Comparison of ENCODE assay signal across 9 mouse cellular contexts in the genomic region with DNA sequence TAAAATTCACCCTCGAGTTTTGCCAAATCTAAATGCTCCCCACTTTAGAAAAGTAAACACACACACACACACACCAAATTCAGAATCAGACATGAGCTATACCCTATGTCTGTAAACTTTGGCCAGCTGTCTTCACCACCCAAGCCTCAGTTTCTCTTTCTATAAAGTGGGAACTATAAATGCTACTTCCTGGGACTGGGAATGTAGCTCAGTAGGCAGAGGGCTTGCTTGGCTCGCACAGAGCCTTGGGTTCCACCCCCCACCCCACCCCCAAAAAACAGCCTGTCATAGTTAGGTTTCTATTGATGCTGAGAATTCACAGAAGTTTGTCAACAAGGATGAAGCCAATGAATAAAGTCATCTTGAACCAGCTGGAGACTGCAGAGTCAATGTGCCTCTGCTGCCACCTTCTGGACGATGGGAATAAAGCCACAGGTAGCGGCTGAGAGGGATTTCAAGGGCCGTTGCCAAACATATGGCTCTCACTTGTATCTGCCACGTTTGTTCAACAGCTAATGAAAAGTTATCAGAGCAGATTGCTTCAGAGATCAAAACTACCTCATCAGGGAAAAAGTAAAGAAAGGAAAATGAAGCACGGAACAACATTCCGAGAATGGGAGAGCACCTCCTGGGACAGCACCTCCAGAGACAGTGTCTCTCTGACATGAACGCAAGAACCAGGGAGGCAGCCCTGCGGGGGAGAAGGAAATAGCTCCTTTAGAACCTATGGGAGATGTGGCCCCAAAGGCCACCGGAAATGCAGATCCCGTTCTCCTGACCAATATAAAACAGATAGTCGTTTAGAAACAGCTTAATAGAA. TPM values are rescaled to one million over a fixed set of nuclear protein-coding genes. Genes with fewer than 3 reads are reported as not detected.
A peak's percentile ranks its signal among the peaks of the same experiment; 100 is the strongest.
DNase-seq lines count a peak whose midpoint lies in the region; ATAC-seq and TF ChIP-seq lines count a peak whose summit lies in the region.
"Had no signal": no experiment of that assay in that cellular context is flagged by ENCODE, and none has a peak within 500 bp of the region (broad histone marks: within the 10 kb centered on the region; RNA-seq: fewer than 3 reads in every experiment).

No protein-coding gene starts in this region.

- no peaks in the 10 kb centered on the region for H3K36me3 ChIP-seq in forebrain, embryonic 11.5 days (ENCODE audit: control insufficient read depth, insufficient read depth, low read length)
- no peaks in the 10 kb centered on the region for H3K36me3 ChIP-seq in lung, embryonic 14.5 days (ENCODE audit: insufficient read depth)

- ATAC-seq in forebrain, embryonic 11.5 days (replicated peaks; ENCODE audit: low FRiP score), result no peak
- peak; percentile 64 for ATAC-seq in lung, embryonic 14.5 days (ENCODE audit: insufficient read depth)

- no peak overlapping the region for H3K27ac ChIP-seq in forebrain, embryonic 11.5 days (ENCODE audit: low read depth, low read length)
- H3K27ac ChIP-seq in lung, embryonic 14.5 days (ENCODE audit: low read depth), result no peak overlapping the region

- no peaks in the 10 kb centered on the region for H3K4me1 ChIP-seq in forebrain, embryonic 11.5 days (replicated peaks; ENCODE audit: control insufficient read depth, insufficient read depth, low read length)
- no peaks in the 10 kb centered on the region for H3K4me1 ChIP-seq in lung, embryonic 14.5 days (ENCODE audit: insufficient read depth)

- intact Hi-C loops in heart, postnatal 14 days (cut with DNase I), result loop anchor here (1.0 to 5.0 kb wide), 4 partner anchors 128 to 338 kb away; no protein-coding TSS in a partner anchor

- 23% methylated on average over 13 of the region's 13 CpGs for WGBS in forebrain, embryonic 11.5 days
- 12% methylated on average over 13 of the region's 13 CpGs for WGBS in lung, embryonic 14.5 days

- no peak overlapping the region for H3K9ac ChIP-seq in forebrain, embryonic 11.5 days (ENCODE audit: low read length)
- H3K9ac ChIP-seq in lung, embryonic 14.5 days, result no peak overlapping the region

- H3K9me3 ChIP-seq in forebrain, embryonic 11.5 days (ENCODE audit: control insufficient read depth, low read length), result no peaks in the 10 kb centered on the region
- H3K9me3 ChIP-seq in lung, embryonic 14.5 days (ENCODE audit: low read depth, low read length), result no peaks in the 10 kb centered on the region

- DNase-seq in ES-CJ7 (ENCODE audit: low read depth, low spot score), result peak; percentile 80
- DNase-seq in c-Kit-negative CD71-positive TER-119-positive erythroid progenitor cells, embryonic 14.5 days (ENCODE audit: low read depth, low spot score), result peak; percentile 38
- DNase-seq in forebrain, embryonic 11.5 days (ENCODE audit: low spot score), result peak; percentile 86
- peak; percentile 85 to 90 for DNase-seq in heart, postnatal 14 days
- peak; percentile 82 to 91 for DNase-seq in layer of hippocampus, adult 18-20 months (ENCODE audit: low spot score in 2 of 2)
- peak; percentile 95 for DNase-seq in lung, embryonic 14.5 days
- peak; percentile 70 for DNase-seq in retina, adult 2 months (ENCODE audit: low read depth, low spot score)
- DNase-seq in thymus, postnatal 25 days, result peak; percentile 75

- no peaks in the 10 kb centered on the region for H3K27me3 ChIP-seq in forebrain, embryonic 11.5 days (ENCODE audit: control insufficient read depth, insufficient read depth, low read length)
- no peaks in the 10 kb centered on the region for H3K27me3 ChIP-seq in lung, embryonic 14.5 days (ENCODE audit: insufficient read depth, low read length)

- peak; percentile 97 for TF ChIP-seq CTCF in lung, embryonic 14.5 days (IDR thresholded peaks at IDR 0.05; ENCODE audit: low read depth)

- no peak overlapping the region for H3K4me3 ChIP-seq in forebrain, embryonic 11.5 days (ENCODE audit: low read depth, low read length)
- H3K4me3 ChIP-seq in lung, embryonic 14.5 days (ENCODE audit: low read depth, low read length), result no peak overlapping the region
- H3K4me3 ChIP-seq: myocyte had no signal

- no peak overlapping the region for H3K4me2 ChIP-seq in forebrain, embryonic 11.5 days (ENCODE audit: low read depth, low read length, severe bottlenecking)
- H3K4me2 ChIP-seq in lung, embryonic 14.5 days, result peak overlapping the region; percentile 39

RNA-seq across cellular contexts. Expression of gene Utp6, which starts 42.3 kb away (rescaled TPM):
- 90.7 and 91.8 TPM in 2 replicates for polyA plus RNA-seq in forebrain, embryonic 11.5 days (2014; fragmentation: Nextera tagmentation; extraction: Ambion mirVana)
- total RNA-seq in heart, postnatal 14 days (2021), result 10 to 100 TPM; 19.4 to 21.3 TPM
- total RNA-seq in layer of hippocampus, adult 18-20 months (2021), result 10 to 100 TPM; 32.3 to 36.7 TPM
- 62.4 and 64.8 TPM in 2 replicates for polyA plus RNA-seq in lung, embryonic 14.5 days (2014; fragmentation: Nextera tagmentation; extraction: Ambion mirVana)

Comparison
In these comparisons a context has a peak if more than half of its experiments do, and no peak if none do; other contexts are left out.
1. DNase-seq: peak in every context shown above with its lines; median percentile 95 in lung, embryonic 14.5 days; 88 in heart, postnatal 14 days; 86 in layer of hippocampus, adult 18-20 months; 86 in forebrain, embryonic 11.5 days; 80 in ES-CJ7; 75 in thymus, postnatal 25 days; 70 in retina, adult 2 months; 38 in c-Kit-negative CD71-positive TER-119-positive erythroid progenitor cells, embryonic 14.5 days.